Mouse (Mus musculus) spleen, adult 12 weeks (tissue): ENCODE measurements around the gene Kcna3.

Experiments
- DNase-seq: peaks from one replicate; pipeline ENCODE4 v3.0.0; 2022; ENCODE audit warnings: low spot score

The Kcna3 gene

GRCm38 (mm10) chr3:107035521-107036457 lies at the start of gene Kcna3:
TSS of gene Kcna3 (plus strand) at chr3:107036169.
- DNase-seq = peak; percentile 27

GRCm38 (mm10) chr3:106991334-106991733 lies 44.6 kb upstream of the Kcna3 start:
- no peak for DNase-seq

DNA sequence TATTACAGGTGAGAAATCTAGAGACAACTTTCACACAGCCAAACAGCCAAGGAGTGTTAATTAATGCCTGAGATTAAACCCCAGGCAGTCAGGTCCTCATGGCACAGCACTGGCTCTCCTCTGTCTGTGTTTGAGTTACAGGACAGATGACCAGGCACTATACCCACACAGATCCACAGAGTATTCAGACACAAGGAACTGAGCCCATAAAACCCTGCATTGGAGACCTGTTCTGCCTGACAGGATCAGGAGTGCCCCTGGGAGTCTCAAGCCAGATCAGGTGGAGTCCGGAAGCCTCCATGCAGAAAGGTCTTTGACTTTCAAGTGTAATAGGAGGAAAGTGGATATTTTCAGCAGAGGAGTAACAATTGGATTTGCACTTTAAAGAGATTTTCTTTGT lies 40.6 kb upstream of the Kcna3 start:
- DNase-seq = no peak

DNA sequence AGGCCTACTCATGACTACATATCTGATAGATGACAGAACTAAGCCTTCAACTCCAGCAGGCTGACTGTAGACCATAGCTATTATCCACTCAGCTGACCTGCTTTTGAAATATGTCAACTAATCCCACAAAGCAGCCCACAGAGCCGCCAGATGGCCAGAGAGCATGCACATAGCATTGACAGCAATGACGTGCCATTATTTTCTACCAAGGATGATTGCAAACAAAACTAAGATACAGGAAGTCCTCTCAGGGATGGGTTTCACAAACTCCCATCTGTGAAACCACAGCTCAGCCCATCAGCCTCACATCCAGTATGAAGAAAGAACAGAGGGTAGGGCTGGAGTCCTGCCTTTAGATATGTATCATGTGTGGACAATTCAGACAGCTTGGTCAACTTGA lies 39.8 kb upstream of the Kcna3 start:
- no peak for DNase-seq

GRCm38 (mm10) chr3:106998370-106998769 lies 37.6 kb upstream of the Kcna3 start:
- no peak for DNase-seq

GRCm38 (mm10) chr3:107000165-107000564 lies 35.8 kb upstream of the Kcna3 start:
- no peak for DNase-seq

DNA sequence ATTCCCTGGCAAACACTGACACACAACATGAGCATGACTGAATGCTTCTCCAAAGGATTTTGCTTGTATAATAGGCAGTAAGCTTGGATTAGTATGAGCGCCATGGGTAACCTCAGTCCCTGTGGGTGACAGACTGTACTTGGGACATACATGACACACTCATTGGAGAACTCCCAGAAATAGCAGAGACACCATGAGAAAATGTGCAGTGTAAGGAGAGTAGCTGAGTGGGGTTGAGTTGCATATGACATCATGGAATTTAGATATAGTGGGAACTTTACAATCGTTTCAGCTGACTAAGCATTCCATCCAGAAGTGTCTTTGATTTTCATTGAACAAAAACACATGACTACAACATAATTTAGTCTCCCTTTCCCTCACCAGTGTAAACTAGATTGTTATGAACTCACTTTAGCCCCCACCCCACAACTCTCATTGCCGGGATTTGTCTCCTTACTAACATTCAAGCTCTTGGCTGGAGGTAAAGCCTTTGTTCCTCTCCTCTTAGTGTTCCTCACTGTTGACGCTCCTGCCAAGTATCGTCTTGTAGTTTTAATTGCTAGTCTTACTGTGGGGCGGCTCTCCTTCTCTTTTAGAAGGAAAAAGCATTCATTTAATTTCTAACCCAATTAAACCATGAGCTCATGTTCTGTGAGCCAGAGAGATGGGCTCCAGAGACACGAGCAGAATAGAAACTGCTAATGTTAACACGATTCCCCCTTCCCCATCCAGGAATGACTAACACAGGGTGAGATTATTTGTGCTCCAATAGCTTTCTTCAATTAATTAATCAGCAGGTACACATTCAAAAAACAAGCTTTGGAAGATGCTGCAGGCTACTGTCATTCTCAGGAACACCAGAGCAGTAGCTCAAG lies 33.5 kb upstream of the Kcna3 start:
- DNase-seq = no peak

GRCm38 (mm10) chr3:107009329-107010076 lies 26.5 kb upstream of the Kcna3 start:
- DNase-seq = no peak

- DNase-seq = no peak
Observed at GRCm38 (mm10) chr3:107018286-107018685, 17.7 kb upstream of the Kcna3 start.

GRCm38 (mm10) chr3:107031547-107031946 lies 4.4 kb upstream of the Kcna3 start:
- no peak for DNase-seq

DNA sequence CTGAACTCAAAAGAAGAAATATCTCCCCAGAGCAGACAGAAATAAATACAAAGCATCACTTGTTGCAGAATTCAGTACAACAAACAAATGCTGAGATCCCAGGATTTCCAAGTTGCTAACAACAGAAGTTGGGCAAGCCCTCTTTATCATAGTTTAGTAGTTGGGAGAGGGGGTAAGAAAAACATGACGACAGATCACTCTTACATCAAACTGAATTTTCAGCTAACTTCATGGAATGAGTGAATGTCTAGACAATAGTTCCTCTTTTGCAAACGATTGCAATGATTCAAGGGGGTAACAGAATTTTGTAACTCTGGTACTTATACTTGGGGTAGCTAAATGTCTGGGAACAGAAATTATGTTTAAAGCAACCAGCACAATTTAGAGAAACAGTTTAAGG lies 1.2 kb upstream of the Kcna3 start:
- DNase-seq = no peak

DNA sequence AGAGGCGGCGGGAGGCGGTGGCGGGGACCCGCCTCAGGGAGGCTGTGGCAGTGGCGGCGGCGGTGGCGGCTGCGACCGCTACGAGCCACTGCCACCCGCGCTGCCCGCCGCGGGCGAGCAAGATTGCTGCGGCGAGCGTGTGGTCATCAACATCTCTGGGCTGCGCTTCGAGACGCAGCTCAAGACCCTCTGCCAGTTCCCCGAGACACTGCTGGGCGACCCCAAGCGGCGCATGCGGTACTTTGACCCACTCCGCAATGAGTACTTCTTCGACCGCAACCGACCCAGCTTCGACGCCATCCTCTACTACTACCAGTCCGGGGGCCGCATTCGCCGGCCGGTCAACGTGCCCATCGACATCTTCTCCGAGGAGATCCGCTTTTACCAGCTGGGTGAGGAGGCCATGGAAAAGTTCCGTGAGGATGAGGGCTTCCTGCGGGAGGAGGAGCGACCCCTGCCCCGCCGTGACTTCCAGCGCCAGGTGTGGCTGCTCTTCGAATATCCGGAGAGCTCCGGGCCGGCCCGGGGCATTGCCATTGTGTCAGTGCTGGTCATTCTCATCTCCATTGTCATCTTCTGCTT lies 580 bp downstream of the Kcna3 start:
- DNase-seq = no peak

GRCm38 (mm10) chr3:107037105-107037504 lies 1.1 kb downstream of the Kcna3 start:
- no peak for DNase-seq

DNA sequence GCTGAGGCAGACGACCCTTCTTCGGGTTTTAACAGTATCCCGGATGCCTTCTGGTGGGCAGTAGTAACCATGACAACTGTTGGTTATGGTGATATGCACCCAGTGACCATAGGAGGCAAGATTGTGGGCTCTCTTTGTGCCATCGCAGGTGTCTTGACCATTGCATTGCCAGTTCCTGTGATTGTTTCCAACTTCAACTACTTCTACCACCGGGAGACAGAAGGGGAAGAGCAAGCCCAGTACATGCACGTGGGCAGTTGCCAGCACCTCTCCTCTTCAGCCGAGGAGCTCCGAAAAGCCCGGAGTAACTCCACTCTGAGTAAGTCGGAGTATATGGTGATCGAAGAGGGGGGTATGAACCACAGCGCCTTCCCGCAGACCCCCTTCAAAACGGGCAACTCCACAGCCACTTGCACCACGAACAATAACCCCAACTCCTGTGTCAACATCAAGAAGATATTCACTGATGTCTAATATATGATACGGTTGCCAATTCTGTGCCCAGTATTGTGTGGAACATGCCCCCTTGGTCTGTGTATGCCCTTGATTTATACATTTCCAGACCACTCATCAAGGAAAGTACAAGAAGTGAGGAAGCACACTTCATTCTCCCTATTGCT lies 1.7 kb downstream of the Kcna3 start:
- DNase-seq = no peak

DNA sequence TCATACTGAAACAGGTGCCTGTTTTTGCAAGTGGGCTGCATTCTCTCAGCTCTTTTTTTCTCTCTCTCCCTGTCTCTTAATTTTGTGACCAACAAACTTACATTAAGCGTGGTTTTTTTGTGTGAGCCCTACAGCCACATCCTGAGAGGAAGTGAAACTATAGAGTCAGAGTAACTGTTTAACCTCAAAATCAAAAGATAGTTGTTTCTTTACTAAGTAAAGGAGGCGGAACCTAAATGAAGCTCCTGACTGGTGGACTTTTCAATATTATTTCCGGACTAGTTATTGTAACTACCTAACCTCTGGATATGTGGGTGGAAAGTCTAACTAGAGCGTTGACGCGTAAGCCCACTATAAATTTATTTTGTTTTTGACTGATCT lies 2.2 kb downstream of the Kcna3 start:
- DNase-seq = peak; percentile 11

DNA sequence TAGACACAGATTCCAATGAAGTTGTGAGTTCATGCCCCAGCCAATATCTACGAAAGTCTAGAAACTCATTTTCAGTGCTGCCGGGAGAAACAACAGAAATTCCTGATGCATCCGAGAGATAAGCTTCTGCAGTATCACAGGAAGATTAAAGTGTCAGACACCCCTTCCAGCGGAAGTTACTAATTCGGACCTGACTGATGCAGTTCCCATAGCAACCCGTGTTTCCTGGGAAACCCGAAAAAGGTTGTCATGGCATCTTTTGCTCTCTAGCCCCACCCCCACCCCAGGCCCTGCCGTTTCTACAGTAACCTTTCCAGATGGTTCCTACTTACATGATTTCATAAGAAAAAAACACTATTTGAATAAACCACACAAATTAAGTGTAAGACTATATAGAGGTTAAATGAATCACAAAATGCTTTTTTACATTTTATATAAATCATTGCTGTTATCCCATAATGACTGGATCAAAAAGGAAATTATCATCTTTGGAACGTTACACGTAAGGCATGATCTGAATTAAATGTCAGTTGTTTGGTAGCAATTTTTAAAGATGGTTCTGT lies 2.8 kb downstream of the Kcna3 start:
- DNase-seq = peak; percentile 19

- no peak for DNase-seq
Observed at GRCm38 (mm10) chr3:107039306-107039705, 3.3 kb downstream of the Kcna3 start.

DNA sequence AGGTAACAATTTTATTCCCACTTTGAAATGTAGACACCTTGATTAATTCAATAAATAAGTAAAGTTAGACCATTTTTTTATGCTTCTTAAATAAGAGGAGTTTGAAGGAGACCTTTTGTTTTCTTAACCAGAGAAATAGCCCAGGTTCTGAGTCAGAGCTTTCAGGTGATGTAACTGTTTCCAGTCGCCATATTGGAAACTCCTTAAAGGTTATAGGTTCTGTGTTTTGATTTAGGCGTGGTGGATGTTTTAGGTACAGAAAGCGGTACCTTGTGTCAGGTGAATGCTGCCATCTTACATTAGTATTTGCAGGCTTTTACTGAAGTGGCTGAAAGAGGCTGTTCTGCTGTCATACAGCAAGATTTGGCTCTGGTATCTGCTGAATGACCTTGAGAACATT lies 4.4 kb downstream of the Kcna3 start:
- DNase-seq = no peak

- DNase-seq = no peak
Observed at GRCm38 (mm10) chr3:107041718-107042117, 5.7 kb downstream of the Kcna3 start.

- DNase-seq = no peak
Observed at GRCm38 (mm10) chr3:107061468-107061867, 25.5 kb downstream of the Kcna3 start.

DNA sequence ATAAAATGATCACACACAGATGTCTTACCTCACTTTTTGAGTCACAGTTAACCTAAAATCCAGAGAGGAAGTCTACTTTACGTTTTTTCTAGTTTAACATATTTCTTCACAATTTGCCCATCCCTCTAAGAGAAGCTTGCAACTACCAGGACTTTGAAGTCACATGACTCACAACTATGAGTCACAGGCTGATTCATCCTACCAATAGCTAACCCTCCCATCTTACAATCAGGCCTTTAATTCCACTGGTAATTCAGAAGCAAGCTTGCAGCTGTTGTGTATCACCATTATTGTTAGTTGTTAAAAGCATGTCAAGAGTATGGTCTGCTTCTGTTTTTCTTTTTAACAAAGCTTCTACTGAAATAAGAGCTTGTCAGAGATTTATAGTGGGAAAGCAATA lies 26.8 kb downstream of the Kcna3 start:
- no peak for DNase-seq
